Mouse (Mus musculus) splenic B cell, adult 2 months (primary cell): Measurements from ENCODE around the gene Nenf.

Experiments
- DNase-seq: peaks from one replicate; pipeline ENCODE4 v3.0.0-alpha.2; 2011; ENCODE audit warnings: low read depth, low spot score
- H3K27me3 ChIP-seq: 2 replicates; pipeline ENCODE4 v1.6.1; 2012; ENCODE audit warnings: mild to moderate bottlenecking, low read length, moderate library complexity, mixed read lengths; ENCODE audit not compliant: control insufficient read depth, poor library complexity, insufficient read depth, severe bottlenecking
- H3K36me3 ChIP-seq: 2 replicates; pipeline ENCODE4 v1.6.1; 2012; ENCODE audit warnings: mild to moderate bottlenecking, low read length, moderate library complexity, mixed read lengths; ENCODE audit not compliant: control insufficient read depth, poor library complexity, insufficient read depth, severe bottlenecking

The Nenf gene

DNA sequence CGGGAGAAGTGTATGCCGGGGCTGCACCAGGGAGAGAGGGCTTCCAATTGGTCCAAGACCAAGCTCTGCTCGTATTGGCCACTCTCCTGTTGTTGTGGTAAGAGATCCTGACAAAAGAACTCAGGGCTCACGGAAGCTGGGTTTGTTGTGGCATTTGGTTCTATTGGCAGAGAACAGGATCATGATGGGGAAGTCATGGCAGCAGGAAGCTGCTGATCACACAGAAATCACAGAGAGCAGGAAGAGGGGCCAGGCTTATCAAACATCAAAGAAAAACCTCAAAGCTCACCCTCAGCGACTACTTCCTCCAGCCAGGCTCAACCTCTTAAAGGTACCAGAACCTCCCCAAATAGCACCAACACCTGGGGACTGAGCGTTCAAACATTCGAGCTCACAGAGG lies 58.9 kb downstream of the Nenf start:
- H3K36me3 ChIP-seq: no peaks in the 10 kb centered on the region
- no peaks in the 10 kb centered on the region for H3K27me3 ChIP-seq
- peak; percentile 49 for DNase-seq

DNA sequence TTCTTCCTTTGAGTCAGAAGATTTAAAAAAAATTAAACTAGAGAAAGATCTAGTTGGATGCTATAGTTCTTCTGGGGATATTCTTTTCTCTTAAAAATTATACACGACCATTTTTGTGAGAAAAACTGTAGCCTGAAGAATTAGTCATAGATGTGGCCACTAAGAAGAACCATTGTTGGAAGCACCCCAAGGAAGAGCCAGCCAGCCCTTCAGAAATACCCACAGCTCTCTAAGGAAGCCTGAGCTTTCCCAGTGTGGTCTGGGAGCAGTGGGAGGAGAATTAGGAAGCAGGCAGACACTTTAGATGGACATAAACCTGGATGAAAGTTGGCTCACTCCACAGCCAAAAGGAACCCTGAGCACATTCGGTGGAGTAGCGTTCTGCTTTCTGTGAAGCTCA lies 59.5 kb downstream of the Nenf start:
- Histone ChIP-seq H3K27me3 (no peaks in the 10 kb centered on the region), H3K36me3 (no peaks in the 10 kb centered on the region)
- DNase-seq: no peak

DNA sequence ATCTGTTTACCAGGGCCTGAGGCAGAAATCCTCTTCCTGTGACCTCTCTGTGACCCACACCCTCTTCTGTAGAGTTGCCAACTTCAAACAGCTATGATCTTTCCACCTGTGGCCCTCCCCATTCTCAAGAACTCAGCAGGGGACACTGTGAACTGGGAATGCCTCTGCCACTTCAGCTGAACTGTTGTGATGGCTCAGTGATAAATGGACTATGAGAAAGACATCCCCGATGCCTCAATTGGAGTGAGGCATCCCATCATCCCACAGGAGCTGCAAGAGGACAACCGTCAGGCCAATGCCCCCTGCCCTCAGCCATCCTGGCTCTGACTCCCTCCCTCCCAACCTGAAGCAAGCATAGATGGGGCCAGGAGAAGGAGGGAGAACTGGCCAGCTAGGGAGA lies 60.0 kb downstream of the Nenf start:
- no peak for DNase-seq
- H3K27me3 ChIP-seq: no peaks in the 10 kb centered on the region
- H3K36me3 ChIP-seq: no peaks in the 10 kb centered on the region

DNA sequence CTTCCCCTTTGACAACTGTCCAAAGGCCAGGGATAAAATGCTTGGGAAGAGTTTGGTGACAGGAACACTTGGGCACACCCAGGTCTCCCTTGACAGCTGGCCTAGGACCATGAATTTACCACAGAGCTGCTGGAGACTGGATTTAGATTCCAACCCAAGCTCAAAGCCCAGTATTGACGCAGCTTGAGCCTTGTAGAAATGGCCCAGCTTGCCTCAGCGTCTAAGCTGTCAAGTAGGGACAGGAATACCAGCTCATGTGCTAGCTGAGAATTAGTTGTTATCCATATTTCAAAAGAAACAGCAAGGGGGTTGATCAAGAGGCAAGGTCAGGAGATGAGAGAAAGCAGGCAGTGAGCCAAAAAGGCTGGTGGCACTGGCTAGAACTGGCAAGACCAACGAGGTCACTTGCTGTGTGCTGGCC lies 60.6 kb downstream of the Nenf start:
- Histone ChIP-seq H3K27me3 (no peaks in the 10 kb centered on the region), H3K36me3 (no peaks in the 10 kb centered on the region)
- DNase-seq: no peak
